Mouse (Mus musculus): ENCODE data around the gene Serpinb6b. TPM values are rescaled to one million over a fixed set of nuclear protein-coding genes. Genes with fewer than 3 reads are reported as not detected.
"Not testable (repeated sequence)": the region's sequence is repeated elsewhere in the genome, so short reads cannot be mapped to it uniquely, and the experiment has no call there.

The Serpinb6b gene
- 1 to 10 TPM; 2.8 to 3.5 TPM for total RNA-seq (2021)
- long read RNA-seq, experiment 1, partial matches to known transcripts: 0 of 1 reads
- long read RNA-seq, experiment 1, other reads (novel, unspliced or antisense): 0 of 1 reads
- long read RNA-seq, experiment 2, partial matches to known transcripts: 0 of 1 reads
- long read RNA-seq, experiment 2, other reads (novel, unspliced or antisense): 0 of 1 reads

DNA sequence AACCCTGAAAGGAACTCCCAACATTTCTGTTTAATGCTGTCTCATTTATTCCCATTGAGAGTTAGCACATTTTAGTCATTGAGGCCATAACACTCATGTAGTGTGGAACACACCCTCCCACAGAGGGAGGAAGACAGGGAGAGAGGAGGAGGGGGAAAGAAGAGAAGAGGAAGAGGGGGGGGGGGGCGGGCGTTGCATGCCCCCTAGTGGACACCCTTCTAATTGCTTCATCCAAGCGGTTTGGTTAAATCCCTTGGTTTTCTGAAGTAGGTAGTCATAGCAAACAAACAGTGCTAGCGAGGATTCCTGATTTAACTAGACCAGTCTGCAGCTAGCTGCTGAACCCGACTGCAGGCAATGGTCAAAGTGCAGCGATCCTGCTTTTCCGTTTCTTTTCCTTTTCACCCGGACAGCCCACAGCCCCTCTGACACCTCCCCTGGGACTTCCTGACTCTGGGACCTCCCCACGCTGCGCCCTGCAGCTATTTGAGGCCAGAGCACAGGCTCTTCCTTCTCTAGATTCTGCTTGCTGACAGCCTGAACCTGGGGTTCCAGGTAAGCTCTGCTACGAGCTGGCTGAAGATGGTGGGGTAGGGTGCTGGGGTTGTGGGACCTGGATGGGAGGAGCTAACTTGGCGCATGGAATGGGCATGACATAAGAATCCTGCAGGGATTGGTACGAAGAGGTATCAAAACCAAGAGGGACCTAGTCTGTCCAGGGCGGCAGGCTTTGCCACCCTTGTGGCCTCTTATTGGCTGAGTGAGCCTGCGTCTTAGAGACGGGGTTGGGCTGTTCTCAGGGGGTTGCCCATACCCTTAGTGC is at the start of gene Serpinb6b:
TSS of gene Serpinb6b (plus strand) at position 221 of the 823 bp plus-strand sequence.
- peak in 1 of 2 experiments; percentile 17 for DNase-seq
- intact Hi-C loops (cut with DNase I): loop anchor here (1.0 to 5.0 kb wide), 2 partner anchors 62 to 112 kb away; partner anchors contain the start of gene Serpinb1b

DNA sequence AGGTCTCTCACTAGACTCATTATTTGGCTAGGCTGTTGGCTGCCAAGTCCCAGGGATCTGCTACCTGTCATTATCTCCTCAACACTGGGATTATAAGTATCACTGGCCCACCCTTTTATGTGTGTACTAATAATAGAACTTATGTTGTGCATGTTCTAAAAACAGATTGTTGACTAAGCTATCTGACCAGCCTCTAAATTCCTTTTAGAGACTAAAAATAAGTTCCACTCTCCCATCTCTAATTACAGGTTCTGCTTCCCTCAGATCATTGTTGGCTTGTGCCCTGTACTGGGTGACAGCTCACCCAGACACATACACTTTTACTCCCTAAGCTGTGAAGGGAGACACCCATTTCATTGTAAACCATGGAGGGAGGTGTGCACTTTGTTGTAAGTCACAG is 42.4 kb upstream of the Serpinb6b start:
- intact Hi-C loops (cut with DNase I): no loop called here
- DNase-seq: no peak

GRCm38 (mm10) chr13:32924578-32925360 is 40.2 kb upstream of the Serpinb6b start:
- intact Hi-C loops (cut with DNase I): no loop called here

DNA sequence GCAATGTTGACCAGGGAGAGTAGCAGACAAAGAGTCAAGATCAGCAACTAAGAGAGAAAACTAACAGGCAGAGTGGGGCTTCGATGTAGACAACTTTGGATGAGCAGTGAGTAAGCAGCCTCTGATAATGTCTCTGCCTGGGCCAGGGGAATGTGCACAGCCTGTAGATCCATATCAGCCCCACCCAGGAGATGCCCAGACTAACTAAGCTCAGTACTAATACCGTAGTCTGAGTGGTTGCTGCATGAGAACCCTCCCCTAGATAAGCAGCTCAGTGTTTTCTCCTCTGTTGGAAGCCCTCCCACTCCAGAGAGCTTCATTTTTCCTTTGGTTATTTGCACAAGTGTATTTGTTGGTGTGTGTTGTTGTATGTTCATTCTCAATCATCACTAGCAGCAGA is 38.3 kb upstream of the Serpinb6b start:
- intact Hi-C loops (cut with DNase I): no loop called here
- no peak for DNase-seq

More at GRCm38 (mm10) chr13:32924578-32925360, 40.2 kb upstream of the Serpinb6b start:
- no peak for DNase-seq

- DNase-seq: no peak
- intact Hi-C loops (cut with DNase I): no loop called here
Observed at GRCm38 (mm10) chr13:32927241-32927640, 37.8 kb upstream of the Serpinb6b start.

- no peak for DNase-seq
- intact Hi-C loops (cut with DNase I): no loop called here
Observed at GRCm38 (mm10) chr13:32929107-32929750, 35.8 kb upstream of the Serpinb6b start.

DNA sequence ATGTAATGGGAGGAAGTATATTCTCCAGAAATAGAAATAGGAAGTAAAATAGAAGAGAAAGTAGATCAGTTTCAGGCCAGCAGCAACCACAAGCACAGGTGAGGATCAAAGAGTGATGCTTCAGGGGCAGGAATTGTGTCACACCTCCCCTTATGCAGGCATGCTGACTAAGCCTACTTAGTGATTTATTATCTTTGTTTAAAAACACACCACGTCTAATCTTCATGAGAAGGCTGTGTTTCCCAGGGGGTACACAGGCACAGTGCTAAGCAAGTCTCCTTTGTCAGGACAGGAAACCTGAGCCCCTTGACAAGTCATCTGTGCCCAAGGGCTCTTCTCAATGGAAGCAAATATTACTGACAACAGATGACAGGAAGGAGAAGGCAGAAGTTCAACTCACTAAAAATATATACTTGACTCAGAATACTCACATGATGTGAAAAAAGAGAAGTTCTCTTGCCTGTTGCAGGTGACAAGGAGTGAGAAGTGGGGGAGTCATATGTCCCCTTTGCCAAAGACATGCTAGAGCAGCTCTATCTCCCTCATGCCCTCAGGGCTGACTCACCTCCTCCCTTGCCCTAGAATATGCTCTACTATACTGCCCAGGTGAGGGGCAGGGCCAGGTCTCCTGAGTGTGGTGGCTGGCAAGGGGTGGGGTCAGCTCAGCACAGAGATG is 30.2 kb upstream of the Serpinb6b start:
- intact Hi-C loops (cut with DNase I): no loop called here
- DNase-seq: no peak

DNA sequence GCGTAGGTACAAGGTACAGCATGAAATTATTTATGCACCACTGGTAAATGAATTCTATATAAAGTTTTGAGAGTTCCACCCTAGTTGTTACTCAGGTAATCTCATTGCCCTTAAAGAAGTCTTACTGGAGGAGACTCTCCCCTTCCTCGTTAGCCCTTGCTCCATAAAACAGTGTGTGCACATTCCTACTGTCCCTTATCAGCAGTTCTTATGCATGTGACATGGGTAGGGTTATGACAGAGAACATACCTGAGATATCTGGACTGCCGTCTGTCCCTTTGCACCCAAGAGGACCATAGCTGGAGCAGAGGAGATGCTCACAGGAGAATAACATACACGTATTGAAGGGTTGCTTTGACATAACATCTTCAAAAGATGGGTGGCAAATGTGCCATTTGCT is 26.7 kb upstream of the Serpinb6b start:
- DNase-seq; intact Hi-C loops (cut with DNase I): not testable (repeated sequence)

DNA sequence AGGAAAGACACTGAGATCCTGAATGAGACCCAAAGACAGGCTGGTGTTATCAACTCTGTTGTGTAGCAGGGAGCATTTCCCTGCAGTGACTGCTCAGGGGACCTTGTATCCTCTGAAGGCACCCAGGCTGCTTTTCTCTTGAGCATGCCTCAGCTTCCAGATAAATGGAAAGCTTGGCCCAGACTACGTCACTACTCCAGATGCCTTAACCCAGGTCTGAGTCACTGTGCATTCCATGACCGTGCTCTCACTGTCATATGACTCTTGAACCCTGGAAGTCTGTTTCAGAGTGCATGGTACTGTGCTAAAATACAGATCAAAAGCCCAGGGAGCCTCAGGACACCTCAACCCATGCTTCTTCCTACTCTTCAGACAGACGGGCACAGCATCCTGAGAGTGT is 25.8 kb upstream of the Serpinb6b start:
- DNase-seq; intact Hi-C loops (cut with DNase I): not testable (repeated sequence)

GRCm38 (mm10) chr13:32956537-32956936 is 8.5 kb upstream of the Serpinb6b start:
- intact Hi-C loops (cut with DNase I): no loop called here
- DNase-seq: no peak

GRCm38 (mm10) chr13:32957917-32958316 is 7.1 kb upstream of the Serpinb6b start:
- intact Hi-C loops (cut with DNase I): no loop called here
- no peak for DNase-seq

DNA sequence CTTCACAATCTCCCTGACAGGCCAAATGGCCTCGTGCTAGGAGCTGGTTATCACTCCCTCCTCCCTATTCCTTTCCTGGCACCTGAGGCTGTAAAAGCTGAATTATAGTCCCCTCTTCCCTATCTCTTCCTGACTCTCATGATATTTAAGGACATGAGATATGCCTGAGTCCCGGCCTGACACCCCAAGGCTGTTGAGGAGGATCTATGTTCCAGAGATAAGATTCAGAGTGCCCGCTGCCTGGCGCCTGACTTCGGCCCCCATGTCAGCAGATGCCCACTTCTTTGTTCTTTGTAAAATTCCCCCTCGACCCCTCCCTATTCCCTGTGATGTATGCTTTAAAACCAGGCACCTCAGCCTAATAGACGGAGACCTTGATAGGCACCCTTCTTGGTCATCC is 6.5 kb upstream of the Serpinb6b start:
- DNase-seq; intact Hi-C loops (cut with DNase I): not testable (repeated sequence)

DNA sequence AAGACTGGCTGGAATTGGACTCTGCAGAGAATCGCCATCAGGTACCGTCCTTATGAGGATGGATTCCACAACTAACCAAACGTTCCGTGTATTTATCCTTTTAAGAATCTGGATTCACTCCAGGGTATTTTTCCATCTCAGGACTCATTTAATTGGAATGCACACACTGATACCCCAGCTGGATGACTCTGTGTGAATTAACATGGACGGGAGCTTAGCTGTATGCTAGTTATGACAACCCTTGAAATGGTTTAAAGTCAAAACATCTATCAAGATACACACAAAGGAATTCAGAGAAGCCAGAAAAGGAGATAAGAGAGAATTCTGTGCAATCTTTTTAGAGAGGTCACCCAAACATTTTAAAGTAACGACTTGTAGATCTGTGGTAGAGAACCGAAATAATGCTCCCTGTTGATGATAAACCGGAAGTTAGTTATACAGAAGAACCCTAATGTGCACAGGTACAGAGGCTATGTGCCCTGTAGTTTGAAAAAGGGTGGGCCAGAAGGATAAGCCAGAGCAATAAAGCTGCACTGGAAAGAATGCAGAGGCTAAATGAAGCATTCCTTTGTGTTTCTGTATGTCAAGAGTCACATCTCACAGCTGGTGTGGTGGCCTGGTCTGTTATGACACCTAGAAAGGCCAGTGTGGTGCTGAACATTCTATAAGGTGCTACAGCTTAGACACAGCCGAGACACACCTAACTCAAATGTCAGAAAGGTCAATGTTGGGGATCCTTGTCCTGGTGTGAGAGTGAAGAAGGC is 837 bp upstream of the Serpinb6b start:
- no peak for DNase-seq
- intact Hi-C loops (cut with DNase I): no loop called here

GRCm38 (mm10) chr13:32966116-32966515 is 1.1 kb downstream of the Serpinb6b start:
- DNase-seq: no peak
- intact Hi-C loops (cut with DNase I): loop anchor here (5.0 kb wide), 1 partner anchor 111 kb away; the partner anchor contains the start of gene Serpinb1b

- no peak for DNase-seq
- intact Hi-C loops (cut with DNase I): loop anchor here (5.0 kb wide), 1 partner anchor 110 kb away; the partner anchor contains the start of gene Serpinb1b
Observed at GRCm38 (mm10) chr13:32967233-32967632, 2.2 kb downstream of the Serpinb6b start.

- no peak for DNase-seq
- intact Hi-C loops (cut with DNase I): loop anchor here (5.0 kb wide), 1 partner anchor 109 kb away; the partner anchor contains the start of gene Serpinb1b
Observed at GRCm38 (mm10) chr13:32968353-32968984, 3.5 kb downstream of the Serpinb6b start.

DNA sequence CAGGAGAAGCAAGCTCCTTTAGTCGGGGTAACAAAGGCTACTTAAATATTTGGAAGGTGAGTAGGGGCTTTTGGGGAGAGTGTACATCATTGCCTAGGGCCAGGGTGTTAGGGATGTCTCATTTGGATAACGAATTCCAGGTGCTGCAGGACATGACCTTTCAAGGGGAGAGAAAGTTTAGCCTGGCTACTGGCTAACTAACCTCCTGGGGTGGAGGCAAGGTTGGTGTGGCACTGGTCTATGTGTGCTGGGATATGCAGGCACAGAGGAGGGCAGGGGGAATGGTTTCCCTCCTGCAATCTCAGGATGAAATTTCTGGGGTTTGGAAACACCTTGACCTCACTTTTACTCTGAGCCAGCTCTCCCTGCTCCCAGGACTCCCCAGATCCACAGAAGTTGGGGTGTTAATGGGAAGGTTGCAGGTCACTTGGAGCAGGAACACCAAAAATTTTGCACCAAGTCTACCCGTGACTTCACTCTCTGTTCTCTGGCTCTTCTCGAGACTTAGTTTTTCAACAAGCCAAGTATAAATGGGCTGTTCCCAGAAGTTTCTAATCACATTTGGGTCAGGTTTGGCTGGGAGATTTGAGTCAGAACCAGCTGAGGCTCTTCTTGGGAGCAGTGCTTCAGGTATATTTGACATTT is 4.1 kb downstream of the Serpinb6b start:
- intact Hi-C loops (cut with DNase I): loop anchor here (5.0 kb wide), 1 partner anchor 108 kb away; the partner anchor contains the start of gene Serpinb1b

DNA sequence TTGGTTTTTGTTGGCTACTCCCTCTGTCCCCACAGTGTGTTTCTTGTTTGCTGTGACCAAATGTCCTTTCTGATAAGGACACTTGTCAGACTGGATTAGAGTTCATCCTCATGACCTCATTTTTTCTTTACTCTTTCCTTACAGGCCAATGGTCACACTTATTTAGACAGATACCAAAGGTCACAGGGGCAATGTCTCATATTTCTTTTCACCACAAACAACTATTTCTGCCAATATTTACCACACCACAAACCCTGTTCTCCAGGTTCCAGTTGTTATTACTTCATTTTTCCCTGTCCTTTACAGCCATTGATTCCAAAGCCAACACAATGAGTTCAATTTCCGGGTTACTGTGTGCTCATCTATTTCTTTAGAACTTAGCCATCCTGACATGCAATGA is 4.6 kb downstream of the Serpinb6b start:
- DNase-seq: no peak
- intact Hi-C loops (cut with DNase I): loop anchor here (5.0 kb wide), 1 partner anchor 108 kb away; the partner anchor contains the start of gene Serpinb1b

More for the DNA sequence above, 4.1 kb downstream of the Serpinb6b start:
- no peak for DNase-seq

Measured in gastrocnemius, postnatal 36 days (tissue).